Mouse (Mus musculus) limb, embryonic 15.5 days (tissue): ENCODE data around the gene Best1. TPM values are rescaled to one million over a fixed set of nuclear protein-coding genes. Genes with fewer than 3 reads are reported as not detected.
A peak's percentile ranks its signal among the peaks of the same experiment; 100 is the strongest.

Experiments used
- ATAC-seq: fragments of 200-750 bp; cut with Nextera tagmentation; 2 replicates; pipeline ENCODE4 v1.8.0; 2017; ENCODE audit warnings: low read depth, moderate TSS enrichment; ENCODE audit not compliant: insufficient number of reproducible peaks, low FRiP score, low TSS enrichment
- H3K27ac ChIP-seq: fragments of 300-500 bp; sonication (generic); 2 replicates; pipeline ENCODE4 v1.5.1; 2015; ENCODE audit warnings: moderate library complexity, mild to moderate bottlenecking, inconsistent platforms
- H3K27me3 ChIP-seq: fragments of 300-500 bp; sonication (generic); 2 replicates; pipeline ENCODE4 v1.6.1; 2015; ENCODE audit warnings: inconsistent platforms
- H3K36me3 ChIP-seq: fragments of 300-500 bp; sonication (generic); 2 replicates; pipeline ENCODE4 v1.6.1; 2015; ENCODE audit warnings: inconsistent platforms
- H3K4me1 ChIP-seq: fragments of 300-500 bp; sonication (generic); 2 replicates; pipeline ENCODE4 v1.6.1; 2015; ENCODE audit warnings: inconsistent platforms
- H3K4me2 ChIP-seq: fragments of 300-500 bp; sonication (generic); 2 replicates; pipeline ENCODE4 v1.6.1; 2015; ENCODE audit warnings: mild to moderate bottlenecking, inconsistent platforms
- H3K4me3 ChIP-seq: fragments of 300-500 bp; sonication (generic); 2 replicates; pipeline ENCODE4 v1.5.1; 2015; ENCODE audit warnings: mild to moderate bottlenecking, inconsistent platforms
- H3K9ac ChIP-seq: fragments of 300-500 bp; sonication (generic); 2 replicates; pipeline ENCODE4 v1.6.1; 2015; ENCODE audit warnings: inconsistent platforms
- H3K9me3 ChIP-seq: fragments of 300-500 bp; sonication (generic); 2 replicates; pipeline ENCODE4 v1.6.1; 2016; ENCODE audit warnings: inconsistent platforms
- WGBS: fragments of 180-500 bp; shearing (Covaris S2); methylation state at CpG from one replicate; pipeline ENCODE4 v1.1.7; 2015; 5-methylcytosine and 5-hydroxymethylcytosine counted together
- polyA plus RNA-seq: library from polyadenylated mRNA; unstranded; fragments of >200 nt; fragmentation: Nextera tagmentation; extraction: Ambion mirVana; gene quantifications from 2 replicates; pipeline ENCODE4 v1.2.1, GENCODE M21; 2015

Gene Best1
- polyA plus RNA-seq, 1 experiment from 2014 or later: 1.9 TPM

- Histone ChIP-seq H3K4me2 (no peak overlapping the region), H3K4me1 (peaks cover 3% of the 10 kb centered on the region; the same call in 1 of the 2 replicates), H3K27ac (no peak overlapping the region), H3K36me3 (no peaks in the 10 kb centered on the region), H3K4me3 (no peak overlapping the region), H3K9me3 (no peaks in the 10 kb centered on the region), H3K27me3 (no peaks in the 10 kb centered on the region), H3K9ac (no peak overlapping the region)
- 76% methylated on average over 10 of the region's 10 CpGs for WGBS
- ATAC-seq: no peak
Observed at GRCm38 (mm10) chr19:9968081-9968787, 33.2 kb downstream of the Best1 start.

GRCm38 (mm10) chr19:9966096-9966867 lies 35.2 kb downstream of the Best1 start:
- Histone ChIP-seq H3K27me3 (no peaks in the 10 kb centered on the region), H3K9ac (no peak overlapping the region), H3K4me1 (peaks cover 3% of the 10 kb centered on the region; the same call in 1 of the 2 replicates), H3K4me3 (no peak overlapping the region), H3K27ac (no peak overlapping the region), H3K36me3 (no peaks in the 10 kb centered on the region), H3K9me3 (no peaks in the 10 kb centered on the region), H3K4me2 (no peak overlapping the region)
- 31% methylated on average over 2 of the region's 2 CpGs for WGBS
- no peak for ATAC-seq

DNA sequence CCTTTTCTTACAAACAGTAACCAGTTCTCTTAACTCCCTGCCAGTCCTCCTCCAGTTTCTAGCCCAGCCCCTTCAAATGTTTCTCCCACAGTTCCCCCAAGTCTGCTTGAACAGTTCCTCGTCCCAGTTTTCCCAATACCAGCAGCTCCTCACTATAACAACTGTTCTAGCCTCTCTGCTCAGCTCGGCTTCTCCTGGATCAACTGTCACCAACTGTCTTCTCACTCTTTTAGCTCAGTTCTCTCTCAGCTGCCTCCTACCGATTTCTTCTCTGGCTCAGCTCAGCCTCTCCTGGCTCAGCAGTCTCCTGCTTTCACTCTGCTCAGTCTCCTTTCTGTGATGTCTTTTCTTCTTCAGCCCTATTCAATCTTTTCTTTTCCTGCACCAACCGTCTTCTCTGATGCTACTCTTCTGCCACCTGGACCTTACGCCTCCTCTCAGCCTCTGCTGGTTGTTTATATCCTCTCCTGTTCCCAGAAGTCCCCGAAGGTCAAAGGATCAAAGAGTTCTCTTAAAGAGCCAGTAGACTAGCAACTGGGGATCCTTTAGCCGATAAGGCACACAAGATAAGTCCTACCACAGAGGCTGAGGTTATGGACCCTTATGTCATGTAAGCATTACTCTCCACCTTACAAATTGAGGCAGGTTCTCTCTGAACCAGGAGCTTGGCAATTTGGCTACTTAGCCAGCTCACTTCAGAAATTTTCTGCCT lies 37.1 kb downstream of the Best1 start:
- Histone ChIP-seq H3K4me2 (no peak overlapping the region), H3K27ac (no peak overlapping the region), H3K36me3 (no peaks in the 10 kb centered on the region), H3K9ac (no peak overlapping the region), H3K4me1 (peaks cover 3% of the 10 kb centered on the region; the same call in 1 of the 2 replicates), H3K9me3 (no peaks in the 10 kb centered on the region), H3K27me3 (no peaks in the 10 kb centered on the region), H3K4me3 (no peak overlapping the region)
- 20% methylated on average over 7 of the region's 7 CpGs for WGBS
- ATAC-seq: no peak

GRCm38 (mm10) chr19:9960769-9961168 lies 40.7 kb downstream of the Best1 start:
- Histone ChIP-seq H3K9me3 (no peaks in the 10 kb centered on the region), H3K27me3 (no peaks in the 10 kb centered on the region), H3K4me1 (no peaks in the 10 kb centered on the region), H3K27ac (no peak overlapping the region), H3K9ac (no peak overlapping the region), H3K4me2 (no peak overlapping the region), H3K36me3 (no peaks in the 10 kb centered on the region), H3K4me3 (no peak overlapping the region)
- 75% methylated on average over 5 of the region's 5 CpGs for WGBS
- ATAC-seq: no peak

DNA sequence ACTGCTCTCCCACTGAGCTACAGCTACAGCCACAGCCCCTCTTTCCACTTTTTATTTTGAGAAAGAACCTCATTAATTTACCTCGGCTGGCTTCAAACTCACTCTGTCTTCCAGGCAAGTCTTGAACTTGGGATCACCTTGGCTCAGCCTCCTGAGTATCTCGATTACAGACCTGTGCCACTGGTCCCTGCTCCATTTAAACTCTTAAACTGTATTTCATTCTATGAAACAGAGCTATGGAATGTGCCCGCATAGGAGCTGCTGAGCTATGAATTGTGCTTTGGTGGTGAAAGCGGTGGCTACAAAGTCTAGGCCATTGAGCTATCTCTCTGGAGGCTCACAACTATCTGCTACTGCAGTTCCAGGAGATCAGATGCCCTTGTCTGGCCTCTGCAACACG lies 43.5 kb downstream of the Best1 start:
- peaks cover 17% of the 10 kb centered on the region for H3K4me1 ChIP-seq
- ATAC-seq: no peak
- H3K27ac ChIP-seq: no peak overlapping the region
- H3K9ac ChIP-seq: no peak overlapping the region
- no peaks in the 10 kb centered on the region for H3K36me3 ChIP-seq
- no peak overlapping the region for H3K4me2 ChIP-seq
- no peak overlapping the region for H3K4me3 ChIP-seq
- 71% methylated on average over 5 of the region's 5 CpGs for WGBS
- H3K27me3 ChIP-seq: no peaks in the 10 kb centered on the region
- H3K9me3 ChIP-seq: no peaks in the 10 kb centered on the region

- Histone ChIP-seq H3K36me3 (no peaks in the 10 kb centered on the region), H3K4me1 (peaks cover 17% of the 10 kb centered on the region), H3K4me2 (no peak overlapping the region), H3K4me3 (no peak overlapping the region), H3K9me3 (no peaks in the 10 kb centered on the region), H3K9ac (no peak overlapping the region), H3K27ac (no peak overlapping the region), H3K27me3 (no peaks in the 10 kb centered on the region)
- ATAC-seq: no peak
- WGBS: 74% methylated on average over 4 of the region's 4 CpGs
Observed at GRCm38 (mm10) chr19:9956624-9957388, 44.6 kb downstream of the Best1 start.

DNA sequence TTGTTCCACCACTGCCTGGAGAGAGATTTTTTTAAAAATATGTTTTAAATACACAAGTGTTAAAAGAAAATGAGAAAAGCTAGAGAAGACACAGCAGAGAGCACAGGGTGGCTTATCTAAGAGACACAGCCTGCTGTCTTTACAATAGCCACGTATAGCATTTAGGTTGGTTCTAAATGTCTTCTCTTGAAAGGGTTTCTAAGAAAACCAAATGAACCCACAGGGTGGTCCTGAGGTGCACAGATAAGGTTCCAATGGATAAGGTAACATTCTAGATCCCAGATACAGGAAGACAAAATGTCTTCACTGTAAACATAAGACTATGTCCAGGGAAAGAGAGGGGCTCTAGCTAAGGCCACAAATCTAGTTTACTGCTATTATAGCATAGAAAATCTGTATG lies 46.0 kb downstream of the Best1 start:
- peaks cover 17% of the 10 kb centered on the region for H3K4me1 ChIP-seq
- peak overlapping the region; percentile 90 for H3K27ac ChIP-seq
- no peak for ATAC-seq
- no peak overlapping the region for H3K4me2 ChIP-seq
- H3K9me3 ChIP-seq: no peaks in the 10 kb centered on the region
- no peak overlapping the region for H3K4me3 ChIP-seq
- WGBS: 69% methylated on average over 1 of the region's 1 CpGs
- H3K9ac ChIP-seq: no peak overlapping the region
- no peaks in the 10 kb centered on the region for H3K27me3 ChIP-seq
- no peaks in the 10 kb centered on the region for H3K36me3 ChIP-seq

GRCm38 (mm10) chr19:9954811-9955202 lies 46.6 kb downstream of the Best1 start:
- peaks cover 17% of the 10 kb centered on the region for H3K4me1 ChIP-seq
- no peak overlapping the region for H3K4me3 ChIP-seq
- no peaks in the 10 kb centered on the region for H3K27me3 ChIP-seq
- ATAC-seq: peak; percentile 48
- H3K9me3 ChIP-seq: no peaks in the 10 kb centered on the region
- H3K36me3 ChIP-seq: no peaks in the 10 kb centered on the region
- H3K4me2 ChIP-seq: peak overlapping the region; percentile 35
- 38% methylated on average over 5 of the region's 5 CpGs for WGBS
- H3K27ac ChIP-seq: peak overlapping the region; percentile 90
- no peak overlapping the region for H3K9ac ChIP-seq

DNA sequence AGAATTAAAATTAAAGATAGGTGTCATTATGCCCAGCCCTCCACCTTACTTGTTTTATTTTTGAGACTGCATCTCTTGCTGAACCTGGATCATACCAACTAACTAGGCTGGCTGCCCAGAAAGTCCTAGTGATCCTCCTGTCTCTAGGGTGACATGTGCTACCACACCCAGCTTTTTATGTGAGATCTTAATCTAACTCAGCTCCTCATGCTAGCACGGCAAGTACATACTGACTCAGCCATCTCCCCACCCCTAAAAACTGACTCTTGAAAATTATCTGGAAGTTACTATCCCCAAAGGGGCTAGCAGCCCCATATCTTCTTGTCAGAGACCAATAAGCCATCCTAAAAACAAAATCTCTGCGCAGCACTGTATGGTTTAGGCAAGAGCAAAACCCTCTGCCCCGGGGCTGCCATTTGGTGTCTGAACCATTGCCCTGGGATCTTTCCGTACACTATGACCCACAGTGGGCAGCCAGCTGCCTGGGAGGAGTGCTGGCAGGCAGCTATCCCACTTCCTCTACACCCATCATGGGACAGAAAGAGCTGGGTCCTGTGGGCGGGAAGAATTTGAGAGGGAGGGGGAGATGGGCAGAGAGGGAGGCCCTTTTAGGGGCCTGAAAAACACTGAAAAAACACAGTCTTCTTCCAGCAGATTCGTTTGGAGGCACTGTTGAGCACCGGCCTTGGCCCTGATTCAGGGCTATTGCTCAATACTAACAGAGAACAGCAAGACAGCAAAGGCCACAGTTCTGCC lies 47.2 kb downstream of the Best1 start:
- ATAC-seq: peak; percentile 90
- Histone ChIP-seq H3K36me3 (no peaks in the 10 kb centered on the region), H3K27ac (peak overlapping the region; percentile 90), H3K27me3 (no peaks in the 10 kb centered on the region), H3K4me3 (no peak overlapping the region), H3K9ac (no peak overlapping the region), H3K4me2 (peak overlapping the region; percentile 35), H3K9me3 (no peaks in the 10 kb centered on the region), H3K4me1 (peaks cover 17% of the 10 kb centered on the region)
- 10% methylated on average over 7 of the region's 7 CpGs for WGBS

- no peak overlapping the region for H3K4me2 ChIP-seq
- H3K4me1 ChIP-seq: peaks cover 17% of the 10 kb centered on the region
- no peak overlapping the region for H3K4me3 ChIP-seq
- 81% methylated on average over 3 of the region's 3 CpGs for WGBS
- H3K36me3 ChIP-seq: no peaks in the 10 kb centered on the region
- no peak for ATAC-seq
- no peak overlapping the region for H3K27ac ChIP-seq
- no peak overlapping the region for H3K9ac ChIP-seq
- no peaks in the 10 kb centered on the region for H3K9me3 ChIP-seq
- no peaks in the 10 kb centered on the region for H3K27me3 ChIP-seq
Observed at GRCm38 (mm10) chr19:9952912-9953311, 48.5 kb downstream of the Best1 start.

DNA sequence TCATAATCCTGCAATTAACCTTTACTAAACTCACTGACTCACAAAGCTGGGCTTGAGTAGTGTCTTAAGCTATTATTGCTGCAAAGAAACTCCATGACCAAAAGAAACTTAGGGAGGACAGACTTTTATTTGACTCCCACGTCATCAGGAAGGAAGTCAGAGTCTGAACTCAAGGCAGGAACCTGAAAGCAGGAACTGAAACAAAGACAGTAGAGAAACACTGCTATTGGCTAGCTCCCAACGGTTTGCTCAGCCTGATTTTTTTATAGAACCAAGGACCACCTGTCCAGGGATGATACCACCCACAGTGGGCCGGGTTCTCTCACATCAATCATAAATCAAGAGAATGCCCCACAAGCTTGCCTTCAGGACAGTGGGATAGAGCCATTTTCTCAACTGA lies 49.0 kb downstream of the Best1 start:
- H3K4me2 ChIP-seq: no peak overlapping the region
- peaks cover 17% of the 10 kb centered on the region for H3K4me1 ChIP-seq
- no peak for ATAC-seq
- no peak overlapping the region for H3K9ac ChIP-seq
- no peak overlapping the region for H3K4me3 ChIP-seq
- H3K27me3 ChIP-seq: no peaks in the 10 kb centered on the region
- H3K36me3 ChIP-seq: no peaks in the 10 kb centered on the region
- H3K27ac ChIP-seq: no peak overlapping the region
- 75% methylated on average over 3 of the region's 3 CpGs for WGBS
- no peaks in the 10 kb centered on the region for H3K9me3 ChIP-seq
